Mouse (Mus musculus): ENCODE results near the gene Ndufa13. TPM values are rescaled to one million over a fixed set of nuclear protein-coding genes. Genes with fewer than 3 reads are reported as not detected.

The Ndufa13 gene
- total RNA-seq, 2 experiments from 2014 or later, result 159 to 174 TPM

DNA sequence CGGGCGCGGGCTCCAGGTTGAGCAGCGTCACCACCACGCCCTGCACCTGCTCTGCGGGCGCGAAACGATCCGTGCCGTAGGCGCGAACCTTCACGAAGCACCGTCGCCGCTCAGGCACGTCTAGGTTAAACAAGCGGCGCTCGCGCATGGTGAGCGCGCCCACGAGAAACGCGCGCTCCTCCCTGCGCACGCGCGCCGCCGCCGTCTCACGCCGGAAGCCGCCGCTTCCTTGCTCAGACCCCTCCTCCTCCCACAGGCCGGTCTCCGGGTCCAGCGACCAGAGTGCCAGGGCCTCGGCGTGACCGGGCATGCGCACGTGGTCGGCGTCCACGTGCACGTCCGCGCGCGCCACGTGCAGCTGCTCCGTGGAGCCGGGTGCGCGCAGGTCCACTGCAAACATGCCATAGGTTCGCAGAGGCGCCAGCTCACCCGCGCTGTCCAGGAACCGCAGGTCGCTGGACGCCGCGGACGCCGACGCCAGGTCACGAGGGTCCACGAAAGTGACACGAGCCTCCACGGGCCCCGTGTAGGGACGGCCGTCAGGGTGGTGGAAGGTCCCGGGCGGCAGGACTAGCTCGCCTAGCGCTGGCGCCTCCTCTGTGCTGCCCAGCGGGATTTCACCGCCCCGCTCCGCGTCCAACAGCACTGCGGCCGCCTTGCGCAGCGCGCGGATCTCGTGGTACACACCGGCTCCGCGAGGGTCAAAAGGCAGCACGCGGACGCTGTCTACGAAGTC, 20.2 kb downstream of the Ndufa13 start:
- peak in 1 of 2 experiments; percentile 33 for DNase-seq (ENCODE audit: extremely low spot score in 1 of 2, low spot score in 1 of 2)

DNA sequence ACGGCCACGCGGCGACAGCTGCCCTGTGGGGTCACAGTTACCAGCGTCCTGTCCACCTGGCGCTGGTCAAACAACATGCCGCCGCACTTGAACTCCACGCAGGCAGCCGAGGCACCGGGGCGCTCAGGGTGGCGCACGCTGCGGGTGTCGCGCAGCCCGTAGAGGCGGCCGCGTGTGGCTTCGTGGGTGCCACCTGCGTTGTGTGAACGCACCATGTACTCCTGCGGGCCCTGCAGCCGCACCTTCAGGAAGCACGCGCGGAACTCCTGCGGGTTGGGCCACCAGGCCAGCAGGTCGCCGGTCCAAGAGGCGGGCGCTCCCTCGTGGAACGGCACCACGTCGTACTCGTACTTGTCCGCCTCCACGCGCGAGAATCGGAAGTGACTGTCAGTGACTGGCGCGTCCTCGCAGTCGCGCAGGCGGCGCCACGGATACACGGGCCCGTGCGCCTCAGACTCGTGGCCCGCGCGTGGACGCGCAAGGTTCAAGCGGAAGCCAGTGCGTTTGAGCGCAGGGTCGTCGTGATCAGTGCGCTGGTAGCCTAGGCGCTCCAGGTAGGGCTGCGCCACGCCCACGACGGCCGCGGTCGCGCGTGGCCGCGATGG, 21.0 kb downstream of the Ndufa13 start:
- DNase-seq (ENCODE audit: extremely low spot score in 1 of 2, low spot score in 1 of 2), result no peak

- no peak for DNase-seq (ENCODE audit: extremely low spot score in 1 of 2, low spot score in 1 of 2)
Observed at GRCm38 (mm10) chr8:69880841-69881240, 21.5 kb downstream of the Ndufa13 start.

- DNase-seq (ENCODE audit: extremely low spot score in 1 of 2, low spot score in 1 of 2), result no peak
Observed at GRCm38 (mm10) chr8:69879678-69880077, 22.7 kb downstream of the Ndufa13 start.

DNA sequence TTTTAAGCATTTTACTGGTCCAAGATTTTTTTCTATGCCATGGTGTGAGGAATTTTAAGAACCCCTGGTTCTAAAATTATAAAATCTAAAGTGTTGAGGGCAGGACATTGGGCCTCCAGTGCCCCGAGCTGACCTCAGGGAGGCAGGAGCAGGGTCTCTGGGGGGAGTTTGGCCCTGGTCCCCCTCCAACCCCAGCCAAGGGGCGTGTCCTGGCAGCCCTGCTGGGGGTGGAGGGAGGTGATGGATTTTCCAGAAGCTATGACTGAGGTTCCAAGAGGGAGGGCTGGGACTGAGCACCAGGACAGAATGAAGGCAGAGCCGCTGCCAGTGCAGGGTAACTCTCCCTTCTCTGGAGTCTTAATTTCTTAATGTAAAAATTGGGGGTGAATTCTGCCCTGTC, 24.4 kb downstream of the Ndufa13 start:
- DNase-seq (ENCODE audit: extremely low spot score in 1 of 2, low spot score in 1 of 2), result no peak

DNA sequence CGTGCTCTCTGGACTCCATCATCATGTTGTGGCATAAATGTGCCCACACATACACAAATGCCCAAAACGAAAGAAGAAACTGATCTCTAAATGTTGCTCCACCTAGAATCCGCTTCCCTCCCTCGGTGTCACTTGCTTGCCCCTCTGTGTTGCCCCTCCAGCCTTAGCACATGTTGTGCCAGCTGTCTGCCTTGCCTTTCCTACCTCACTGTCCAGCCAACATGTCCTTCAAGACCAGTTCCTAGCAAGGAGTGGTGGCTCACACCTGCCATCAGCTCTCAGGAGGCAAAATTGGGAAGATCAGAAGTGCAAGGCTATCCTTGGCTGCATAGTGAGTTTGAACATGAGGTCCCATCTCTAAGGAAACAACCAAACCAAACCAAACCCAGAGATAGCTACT, 25.0 kb downstream of the Ndufa13 start:
- DNase-seq (ENCODE audit: extremely low spot score in 1 of 2, low spot score in 1 of 2), result no peak

DNA sequence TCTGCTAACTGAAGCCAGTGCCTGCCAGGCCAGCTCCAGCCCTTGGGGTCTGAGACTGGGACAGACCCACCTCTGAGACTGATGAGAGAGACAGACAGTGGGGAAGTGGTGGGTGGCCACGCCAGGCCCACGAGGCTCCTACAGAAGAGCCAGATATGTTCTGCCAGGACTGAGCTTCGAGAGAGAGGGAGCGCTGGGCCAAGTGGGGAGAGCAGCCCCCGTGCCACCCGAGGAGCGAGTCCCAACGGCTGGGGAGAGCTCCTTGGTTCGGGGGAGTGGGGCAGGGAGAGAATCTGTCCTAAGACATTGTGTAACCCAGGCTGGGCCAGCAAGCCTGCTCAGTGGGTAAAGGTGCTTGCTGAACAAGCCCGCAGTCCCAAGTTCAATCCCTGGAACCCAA, 25.4 kb downstream of the Ndufa13 start:
- DNase-seq (ENCODE audit: extremely low spot score in 1 of 2, low spot score in 1 of 2), result no peak

DNA sequence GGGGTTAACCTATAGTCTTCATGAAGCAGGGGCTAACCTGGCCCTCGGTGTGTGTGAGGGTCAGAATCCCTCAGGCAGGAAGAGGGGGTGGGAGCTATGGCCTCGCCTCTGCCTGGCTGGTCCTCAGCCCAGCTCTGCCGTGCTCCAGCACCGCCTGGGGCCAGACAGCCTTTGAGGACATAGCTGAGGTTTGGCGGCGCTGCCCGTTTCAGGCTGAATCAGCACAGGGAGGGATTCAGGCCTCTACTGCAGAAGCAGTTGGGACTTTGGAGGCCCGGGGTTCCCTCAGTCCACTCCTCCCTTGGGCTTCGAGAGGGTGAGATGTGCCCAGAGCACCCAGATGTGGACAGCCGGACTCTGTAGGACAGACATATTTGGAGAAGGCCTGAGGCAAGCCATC, 26.3 kb downstream of the Ndufa13 start:
- no peak for DNase-seq (ENCODE audit: extremely low spot score in 1 of 2, low spot score in 1 of 2)

- DNase-seq (ENCODE audit: extremely low spot score in 1 of 2, low spot score in 1 of 2), result no peak
Observed at GRCm38 (mm10) chr8:69874654-69875053, 27.7 kb downstream of the Ndufa13 start.

GRCm38 (mm10) chr8:69874155-69874554, 28.2 kb downstream of the Ndufa13 start:
- DNase-seq (ENCODE audit: extremely low spot score in 1 of 2, low spot score in 1 of 2), result peak; percentile 65 to 88

GRCm38 (mm10) chr8:69870907-69871306, 31.5 kb downstream of the Ndufa13 start:
- DNase-seq (ENCODE audit: extremely low spot score in 1 of 2, low spot score in 1 of 2), result no peak

GRCm38 (mm10) chr8:69870003-69870765, 32.2 kb downstream of the Ndufa13 start:
- DNase-seq (ENCODE audit: extremely low spot score in 1 of 2, low spot score in 1 of 2), result no peak

DNA sequence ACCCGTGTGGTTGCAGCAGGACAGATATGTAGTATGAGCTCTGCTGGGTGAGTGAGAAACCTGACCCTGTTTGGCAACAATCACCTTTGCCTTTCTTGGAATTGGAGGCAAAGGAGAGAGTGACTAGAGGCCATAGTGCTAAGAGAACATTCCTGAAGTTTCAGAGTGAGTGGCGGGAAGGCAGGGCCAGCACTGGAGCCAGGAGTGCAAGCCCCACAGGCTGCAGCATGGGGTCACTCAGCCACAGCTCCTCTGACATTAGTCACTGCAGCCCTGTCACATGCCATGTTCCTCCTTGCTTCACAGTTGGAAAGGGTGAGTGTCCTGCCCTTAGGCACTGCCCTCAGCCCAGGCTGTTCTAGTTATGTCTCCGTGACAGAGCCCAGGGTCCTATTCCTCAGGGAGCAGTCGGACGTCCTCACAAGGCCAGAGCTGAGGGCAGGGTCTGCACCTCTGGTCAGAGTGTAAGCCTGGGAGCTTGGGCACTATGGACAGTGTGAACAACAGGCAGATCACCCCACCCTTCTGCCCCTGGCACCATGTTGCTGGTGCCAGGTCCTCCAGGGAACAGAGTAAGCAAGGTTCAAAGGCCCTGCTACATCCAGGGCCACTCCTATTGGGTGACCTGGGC, 34.5 kb downstream of the Ndufa13 start:
- DNase-seq (ENCODE audit: extremely low spot score in 1 of 2, low spot score in 1 of 2), result no peak

DNA sequence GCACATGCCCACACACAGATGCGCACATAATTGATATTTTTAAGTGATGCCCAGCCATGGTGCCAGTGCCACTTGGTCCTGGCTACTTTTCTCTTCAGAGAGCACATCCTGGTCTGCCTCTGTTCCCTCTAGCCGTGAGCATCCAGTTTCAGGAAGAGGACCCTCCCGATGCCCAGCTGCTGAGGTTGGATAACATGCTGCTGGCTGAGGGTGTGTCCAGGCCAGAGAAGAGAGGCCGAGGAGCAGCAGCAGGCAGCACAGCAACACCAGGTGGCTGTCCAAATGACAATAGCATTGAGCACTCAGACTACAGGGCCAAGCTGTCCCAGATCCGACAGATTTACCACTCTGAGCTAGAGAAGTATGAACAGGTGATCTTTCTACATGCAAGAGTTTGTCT, 38.2 kb downstream of the Ndufa13 start:
- DNase-seq (ENCODE audit: extremely low spot score in 1 of 2, low spot score in 1 of 2), result no peak

DNA sequence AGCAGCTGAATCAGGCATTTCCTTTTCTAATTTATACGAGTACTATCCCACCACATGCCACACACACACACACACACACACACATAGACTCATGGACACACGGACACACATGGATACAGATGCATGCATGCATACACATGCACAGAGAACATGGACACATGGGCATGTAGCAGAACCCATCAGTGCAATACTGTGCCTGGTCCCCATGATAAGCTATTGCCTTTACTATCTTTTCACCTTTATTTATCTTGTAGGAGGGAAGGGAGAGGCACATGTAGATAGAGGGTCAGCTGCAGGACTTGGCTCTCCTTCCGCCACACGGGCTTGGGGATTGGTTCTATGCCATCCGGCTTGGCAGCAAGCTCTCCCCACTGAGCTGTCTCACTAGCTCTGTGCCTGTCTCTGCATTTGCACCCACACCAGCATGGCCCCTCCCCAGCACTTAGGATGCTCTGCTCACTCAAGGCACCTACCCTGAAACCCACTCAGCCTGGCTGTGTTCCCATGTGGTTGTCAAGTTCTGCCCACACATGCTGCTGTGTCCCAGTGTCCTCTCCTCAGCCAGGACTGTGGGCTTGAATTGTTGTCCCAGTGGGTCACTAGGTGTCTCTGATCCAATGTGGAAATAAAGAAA, 38.9 kb downstream of the Ndufa13 start:
- DNase-seq (ENCODE audit: extremely low spot score in 1 of 2, low spot score in 1 of 2), result no peak

DNA sequence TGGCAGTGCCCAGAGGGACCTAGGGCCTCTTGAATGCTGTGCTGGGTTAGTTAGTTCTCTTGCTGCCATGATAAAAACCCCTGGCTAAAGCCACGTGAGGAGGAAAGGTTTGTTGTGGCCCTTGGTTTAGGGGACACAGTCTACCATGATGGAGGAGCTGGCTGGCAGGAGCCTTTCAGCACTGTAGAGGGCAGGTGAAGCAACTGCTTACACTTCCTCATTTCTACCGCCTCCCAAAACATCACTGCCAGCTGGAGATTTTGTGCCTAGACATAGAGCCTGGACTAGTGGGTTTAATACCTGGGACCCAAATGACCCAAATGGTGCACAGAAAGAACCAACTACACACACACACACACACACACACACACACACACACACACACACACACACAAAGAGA, 41.1 kb downstream of the Ndufa13 start:
- no peak for DNase-seq (ENCODE audit: extremely low spot score in 1 of 2, low spot score in 1 of 2)

- DNase-seq (ENCODE audit: extremely low spot score in 1 of 2, low spot score in 1 of 2), result no peak
Observed at GRCm38 (mm10) chr8:69860807-69861206, 41.6 kb downstream of the Ndufa13 start.

- DNase-seq (ENCODE audit: extremely low spot score in 1 of 2, low spot score in 1 of 2), result no peak
Observed at GRCm38 (mm10) chr8:69853869-69854268, 48.5 kb downstream of the Ndufa13 start.

- DNase-seq (ENCODE audit: extremely low spot score in 1 of 2, low spot score in 1 of 2), result no peak
Observed at GRCm38 (mm10) chr8:69850926-69851506, 51.3 kb downstream of the Ndufa13 start.

GRCm38 (mm10) chr8:69849899-69850298, 52.5 kb downstream of the Ndufa13 start:
- DNase-seq (ENCODE audit: extremely low spot score in 1 of 2, low spot score in 1 of 2), result no peak
